Mouse (Mus musculus): ENCODE results near the gene Smc3. TPM values are rescaled to one million over a fixed set of nuclear protein-coding genes. Genes with fewer than 3 reads are reported as not detected.
A peak's percentile ranks its signal among the peaks of the same experiment; 100 is the strongest.
"Not testable (repeated sequence)": the region's sequence is repeated elsewhere in the genome, so short reads cannot be mapped to it uniquely, and the experiment has no call there.

The Smc3 gene
- polyA plus RNA-seq, 1 experiment, result 32.2 TPM

- DNase-seq, result peak; percentile 61 to 72
- WGBS, result 19% methylated on average over 10 of the region's 10 CpGs
- H3K27me3 ChIP-seq (ENCODE audit: control insufficient read depth, insufficient read depth, low read length), result no peaks in the 10 kb centered on the region; the same call in 1 of the 2 replicates
- no peak overlapping the region for H3K27ac ChIP-seq (ENCODE audit: insufficient read depth, low read length)
- TF ChIP-seq CTCF (IDR thresholded peaks at IDR 0.05; ENCODE audit: borderline replicate concordance, insufficient read depth, low read depth, low read length) (peak; percentile 79), POLR2A (IDR thresholded peaks at IDR 0.05; ENCODE audit: borderline replicate concordance, insufficient read depth, low read length) (no peak)
- H3K4me3 ChIP-seq (replicated peaks; ENCODE audit: insufficient read depth, low read depth, low read length), result no peak overlapping the region
- peaks cover 3% of the 10 kb centered on the region; the same call in 1 of the 2 replicates for H3K4me1 ChIP-seq (ENCODE audit: control insufficient read depth, insufficient read depth, low read length)
Observed at GRCm38 (mm10) chr19:53648802-53649236, 48.6 kb downstream of the Smc3 start.

GRCm38 (mm10) chr19:53649361-53649760, 49.2 kb downstream of the Smc3 start:
- Histone ChIP-seq H3K27me3 (ENCODE audit: control insufficient read depth, insufficient read depth, low read length) (no peaks in the 10 kb centered on the region; the same call in 1 of the 2 replicates), H3K4me3 (replicated peaks; ENCODE audit: insufficient read depth, low read depth, low read length) (no peak overlapping the region), H3K27ac (ENCODE audit: insufficient read depth, low read length) (no peak overlapping the region), H3K4me1 (ENCODE audit: control insufficient read depth, insufficient read depth, low read length) (peaks cover 3% of the 10 kb centered on the region; the same call in 1 of the 2 replicates)
- no peak for DNase-seq
- WGBS, result 54% methylated on average over 6 of the region's 6 CpGs
- TF ChIP-seq POLR2A (IDR thresholded peaks at IDR 0.05; ENCODE audit: borderline replicate concordance, insufficient read depth, low read length), result no peak
- TF ChIP-seq CTCF (IDR thresholded peaks at IDR 0.05; ENCODE audit: borderline replicate concordance, insufficient read depth, low read depth, low read length), result peak; percentile 38

DNA sequence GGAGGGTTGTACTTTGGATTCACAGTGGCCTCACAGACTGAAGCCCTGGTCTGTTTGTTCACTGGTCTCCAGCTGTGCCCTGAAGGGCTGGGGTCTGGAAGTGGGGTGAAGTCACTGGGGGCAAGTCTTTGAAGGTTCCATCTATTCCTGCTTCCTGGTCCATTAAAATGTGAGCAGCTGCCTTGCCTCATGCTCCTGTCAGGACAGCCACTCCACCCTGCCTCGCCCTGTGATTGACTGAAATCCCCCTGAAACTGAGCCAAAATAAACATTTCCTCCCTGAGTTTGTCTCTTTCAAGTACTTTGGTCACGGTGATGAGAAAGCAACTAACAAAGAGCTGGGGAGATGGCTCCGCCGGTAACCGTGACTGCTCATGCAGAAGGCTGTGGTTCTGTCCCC, 49.6 kb downstream of the Smc3 start:
- no peak overlapping the region for H3K4me3 ChIP-seq (replicated peaks; ENCODE audit: insufficient read depth, low read depth, low read length)
- H3K27ac ChIP-seq (ENCODE audit: insufficient read depth, low read length), result no peak overlapping the region
- WGBS, result 49% methylated on average over 5 of the region's 5 CpGs
- DNase-seq, result no peak
- peaks cover 3% of the 10 kb centered on the region; the same call in 1 of the 2 replicates for H3K4me1 ChIP-seq (ENCODE audit: control insufficient read depth, insufficient read depth, low read length)
- H3K27me3 ChIP-seq (ENCODE audit: control insufficient read depth, insufficient read depth, low read length), result no peaks in the 10 kb centered on the region; the same call in 1 of the 2 replicates
- TF ChIP-seq POLR2A (IDR thresholded peaks at IDR 0.05; ENCODE audit: borderline replicate concordance, insufficient read depth, low read length), result no peak
- TF ChIP-seq CTCF (IDR thresholded peaks at IDR 0.05; ENCODE audit: borderline replicate concordance, insufficient read depth, low read depth, low read length), result no peak

- Histone ChIP-seq H3K4me3 (replicated peaks; ENCODE audit: insufficient read depth, low read depth, low read length) (no peak overlapping the region), H3K27me3 (ENCODE audit: control insufficient read depth, insufficient read depth, low read length) (no peaks in the 10 kb centered on the region; the same call in 1 of the 2 replicates), H3K27ac (ENCODE audit: insufficient read depth, low read length) (no peak overlapping the region), H3K4me1 (ENCODE audit: control insufficient read depth, insufficient read depth, low read length) (peaks cover 3% of the 10 kb centered on the region; the same call in 1 of the 2 replicates)
- DNase-seq, result no peak
- no peak for TF ChIP-seq POLR2A (IDR thresholded peaks at IDR 0.05; ENCODE audit: borderline replicate concordance, insufficient read depth, low read length)
- no peak for TF ChIP-seq CTCF (IDR thresholded peaks at IDR 0.05; ENCODE audit: borderline replicate concordance, insufficient read depth, low read depth, low read length)
- 82% methylated on average over 7 of the region's 7 CpGs for WGBS
Observed at GRCm38 (mm10) chr19:53650921-53651320, 50.7 kb downstream of the Smc3 start.

- no peak for DNase-seq
- Histone ChIP-seq H3K27me3 (ENCODE audit: control insufficient read depth, insufficient read depth, low read length) (no peaks in the 10 kb centered on the region; the same call in 1 of the 2 replicates), H3K4me1 (ENCODE audit: control insufficient read depth, insufficient read depth, low read length) (peaks cover 3% of the 10 kb centered on the region; the same call in 1 of the 2 replicates), H3K4me3 (replicated peaks; ENCODE audit: insufficient read depth, low read depth, low read length) (no peak overlapping the region), H3K27ac (ENCODE audit: insufficient read depth, low read length) (no peak overlapping the region)
- 44% methylated on average over 9 of the region's 9 CpGs for WGBS
- TF ChIP-seq POLR2A (IDR thresholded peaks at IDR 0.05; ENCODE audit: borderline replicate concordance, insufficient read depth, low read length) (no peak), CTCF (IDR thresholded peaks at IDR 0.05; ENCODE audit: borderline replicate concordance, insufficient read depth, low read depth, low read length) (no peak)
Observed at GRCm38 (mm10) chr19:53652267-53652666, 52.1 kb downstream of the Smc3 start.

GRCm38 (mm10) chr19:53653624-53654467, 53.6 kb downstream of the Smc3 start:
- no peak for DNase-seq
- Histone ChIP-seq H3K27me3 (ENCODE audit: control insufficient read depth, insufficient read depth, low read length) (no peaks in the 10 kb centered on the region; the same call in 1 of the 2 replicates), H3K4me3 (replicated peaks; ENCODE audit: insufficient read depth, low read depth, low read length) (no peak overlapping the region), H3K4me1 (ENCODE audit: control insufficient read depth, insufficient read depth, low read length) (peaks cover 3% of the 10 kb centered on the region; the same call in 1 of the 2 replicates), H3K27ac (ENCODE audit: insufficient read depth, low read length) (no peak overlapping the region)
- WGBS, result 45% methylated on average over 20 of the region's 20 CpGs
- TF ChIP-seq CTCF (IDR thresholded peaks at IDR 0.05; ENCODE audit: borderline replicate concordance, insufficient read depth, low read depth, low read length) (no peak), POLR2A (IDR thresholded peaks at IDR 0.05; ENCODE audit: borderline replicate concordance, insufficient read depth, low read length) (no peak)

- DNase-seq; H3K27ac ChIP-seq (ENCODE audit: insufficient read depth, low read length); H3K4me1 ChIP-seq (ENCODE audit: control insufficient read depth, insufficient read depth, low read length); H3K4me3 ChIP-seq (replicated peaks; ENCODE audit: insufficient read depth, low read depth, low read length); H3K27me3 ChIP-seq (ENCODE audit: control insufficient read depth, insufficient read depth, low read length): not testable (repeated sequence)
- WGBS, result 89% methylated on average over 11 of the region's 11 CpGs
Observed at GRCm38 (mm10) chr19:53656443-53656842, 56.2 kb downstream of the Smc3 start.

DNA sequence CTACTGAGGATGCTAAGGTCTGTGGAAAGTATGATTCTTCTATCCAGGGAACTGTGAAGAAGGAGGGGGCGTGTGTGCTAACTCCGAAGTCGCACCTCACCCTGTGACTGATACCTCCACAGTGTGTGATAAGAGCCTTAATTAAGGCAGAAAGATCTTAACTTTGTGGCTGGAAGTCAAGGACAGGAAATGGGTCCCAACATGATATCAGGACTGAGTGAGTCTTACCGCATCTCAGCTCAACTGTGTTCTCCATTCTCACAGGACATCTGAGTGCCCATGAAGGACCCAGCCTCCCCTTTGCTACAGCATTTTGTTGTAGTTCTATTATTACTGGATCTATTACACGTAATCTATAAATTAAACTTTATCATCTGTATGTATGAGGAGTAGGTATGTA, 57.2 kb downstream of the Smc3 start:
- no peak overlapping the region for H3K4me3 ChIP-seq (replicated peaks; ENCODE audit: insufficient read depth, low read depth, low read length)
- no peaks in the 10 kb centered on the region; the same call in 1 of the 2 replicates for H3K27me3 ChIP-seq (ENCODE audit: control insufficient read depth, insufficient read depth, low read length)
- TF ChIP-seq POLR2A (IDR thresholded peaks at IDR 0.05; ENCODE audit: borderline replicate concordance, insufficient read depth, low read length) (no peak), CTCF (IDR thresholded peaks at IDR 0.05; ENCODE audit: borderline replicate concordance, insufficient read depth, low read depth, low read length) (no peak)
- H3K27ac ChIP-seq (ENCODE audit: insufficient read depth, low read length), result no peak overlapping the region
- WGBS, result 93% methylated on average over 5 of the region's 5 CpGs
- no peak for DNase-seq
- no peaks in the 10 kb centered on the region for H3K4me1 ChIP-seq (ENCODE audit: control insufficient read depth, insufficient read depth, low read length)

Data from cerebellum, adult 2 months (tissue).